Comparison of ENCODE assay signal across 19 mouse cellular contexts in genomic region chr13:81210516-81210915, GRCm38 (mm10).
DNase-seq lines count a peak whose midpoint lies in the region; TF ChIP-seq lines count a peak whose summit lies in the region.
"Had no signal": no experiment of that assay in that cellular context is flagged by ENCODE, and none has a peak within 500 bp of the region (broad histone marks: within the 10 kb centered on the region; RNA-seq: fewer than 3 reads in every experiment).

No protein-coding gene starts in this region.

- H3K4me3 ChIP-seq in liver, adult 2 months (ENCODE audit: insufficient read depth, low read depth, low read length) = no peak overlapping the region
- H3K4me3 ChIP-seq: embryonic facial prominence, embryonic 10.5 days; embryonic facial prominence, embryonic 12.5 days; forebrain, embryonic 13.5 days; forebrain, embryonic 15.5 days had no signal

- H3K36me3 ChIP-seq in liver, adult 2 months (ENCODE audit: control insufficient read depth, insufficient read depth, low read length) = no peaks in the 10 kb centered on the region
- H3K36me3 ChIP-seq: embryonic facial prominence, embryonic 10.5 days; embryonic facial prominence, embryonic 12.5 days; forebrain, embryonic 15.5 days; G1E had no signal

- WGBS in liver, adult 2 months = 58% methylated on average over 2 of the region's 2 CpGs

- no peak for TF ChIP-seq CTCF in liver, adult 2 months (IDR thresholded peaks at IDR 0.05; ENCODE audit: low read depth, low read length)

- H3K9ac ChIP-seq in liver, adult 2 months (ENCODE audit: low read depth, low read length) = no peak overlapping the region
- H3K9ac ChIP-seq: embryonic facial prominence, embryonic 12.5 days; forebrain, embryonic 13.5 days; forebrain, embryonic 15.5 days; forebrain, postnatal 0 days had no signal

- DNase-seq in adrenal gland, adult 2 months = peak; percentile 46
- no peak for DNase-seq in adrenal gland, postnatal 14 days
- DNase-seq in adrenal gland, postnatal 10 days = peak; percentile 15
- DNase-seq in adrenal gland, postnatal 25 days = no peak
- DNase-seq in liver, adult 2 months (ENCODE audit: extremely low read depth, low read depth, low spot score) = peak; percentile 58
- no peak for DNase-seq in liver
- DNase-seq: B cell, adult 2 months; cerebellum, adult 11-12 months; cerebellum, adult 2 months; cerebellum, adult 9-10 months; cerebellum, postnatal 10 days; cerebellum, postnatal 25 days; forebrain, postnatal 0 days had no signal

- peaks cover 6% of the 10 kb centered on the region; the same call in 1 of the 2 replicates for H3K4me1 ChIP-seq in liver, adult 2 months (ENCODE audit: control insufficient read depth, insufficient read depth, low read length)
- H3K4me1 ChIP-seq: embryonic facial prominence, embryonic 10.5 days; embryonic facial prominence, embryonic 12.5 days; forebrain, embryonic 13.5 days; forebrain, embryonic 15.5 days had no signal

- no peak overlapping the region; the same call in 1 of the 2 replicates for H3K27ac ChIP-seq in liver, adult 2 months (replicated peaks; ENCODE audit: insufficient read depth, low read depth, low read length)
- H3K27ac ChIP-seq: embryonic facial prominence, embryonic 10.5 days; embryonic facial prominence, embryonic 12.5 days; forebrain, embryonic 13.5 days; forebrain, embryonic 15.5 days had no signal

- H3K79me2 ChIP-seq in liver, adult 2 months (ENCODE audit: control insufficient read depth, insufficient read depth, low read length) = no peaks in the 10 kb centered on the region

- no peak for TF ChIP-seq POLR2A in liver, adult 2 months (IDR thresholded peaks at IDR 0.05; ENCODE audit: extremely low read depth, insufficient read depth, low read length)

- H3K27me3 ChIP-seq in liver, adult 2 months (ENCODE audit: control insufficient read depth, insufficient read depth, low read length) = no peaks in the 10 kb centered on the region
- H3K27me3 ChIP-seq: CH12.LX; embryonic facial prominence, embryonic 12.5 days; forebrain, embryonic 13.5 days; forebrain, embryonic 15.5 days had no signal

Comparison
In these comparisons a context has a peak if more than half of its experiments do, and no peak if none do; other contexts are left out.
1. DNase-seq: peak in adrenal gland, adult 2 months (single experiment), adrenal gland, postnatal 10 days (single experiment) and liver, adult 2 months (single experiment); none in adrenal gland, postnatal 14 days (single experiment), adrenal gland, postnatal 25 days (single experiment) and liver (single experiment).